Mouse (Mus musculus) MEL (cell line): Measurements from ENCODE around the gene Vmn1r1. TPM values are rescaled to one million over a fixed set of nuclear protein-coding genes. Genes with fewer than 3 reads are reported as not detected.
"Not testable (repeated sequence)": the region's sequence is repeated elsewhere in the genome, so short reads cannot be mapped to it uniquely, and the experiment has no call there.

Experiments used
- DNase-seq: peaks from one replicate; pipeline ENCODE4 v3.0.0; 2011; ENCODE audit warnings: low read depth, low spot score
- H3K27ac ChIP-seq: 2 replicates; pipeline ENCODE4 v1.5.1; 2012; ENCODE audit warnings: low read depth, mild to moderate bottlenecking, control low read depth, low read length, moderate library complexity; ENCODE audit not compliant: control insufficient read depth
- H3K27me3 ChIP-seq, 2 experiments: fragments of 150-350 bp in 1 of 2; sonication (generic) in 1 of 2; 2 replicates each; pipeline ENCODE4 v1.6.1; 2012; ENCODE audit warnings: low read length in 2 of 2, mild to moderate bottlenecking in 2 of 2, improper control_type of control experiment in 1 of 2, moderate library complexity in 1 of 2; ENCODE audit not compliant: insufficient read depth in 2 of 2, control insufficient read depth in 1 of 2
- H3K36me3 ChIP-seq, 2 experiments: 2 replicates each; pipeline ENCODE4 v1.6.1; 2012 to 2014; ENCODE audit warnings: low read length in 2 of 2, improper control_type of control experiment in 1 of 2, inconsistent platforms in 1 of 2, mild to moderate bottlenecking in 1 of 2; ENCODE audit not compliant: insufficient read depth in 2 of 2, control insufficient read depth in 1 of 2
- H3K4me1 ChIP-seq, 2 experiments: fragments of 150-350 bp in 1 of 2; sonication (generic) in 1 of 2; 2 replicates each; pipeline ENCODE4 v1.6.1; 2012; ENCODE audit warnings: low read length in 2 of 2, improper control_type of control experiment in 1 of 2, mild to moderate bottlenecking in 1 of 2; ENCODE audit not compliant: insufficient read depth in 2 of 2, control insufficient read depth in 1 of 2
- H3K4me3 ChIP-seq, 2 experiments: fragments of 150-350 bp in 1 of 2; sonication (generic) in 1 of 2; 2 replicates each; pipeline ENCODE4 v1.5.1; 2012; ENCODE audit warnings: low read depth in 2 of 2, low read length in 2 of 2, mild to moderate bottlenecking in 2 of 2, moderate library complexity in 2 of 2, control low read depth in 1 of 2, improper control_type of control experiment in 1 of 2; ENCODE audit not compliant: control insufficient read depth in 1 of 2, insufficient read depth in 1 of 2
- H3K79me2 ChIP-seq: 2 replicates; pipeline ENCODE4 v1.6.1; 2012; ENCODE audit warnings: mild to moderate bottlenecking, low read length, moderate library complexity; ENCODE audit not compliant: control insufficient read depth, poor library complexity, insufficient read depth
- H3K9ac ChIP-seq: 2 replicates; pipeline ENCODE4 v1.6.1; 2012; ENCODE audit warnings: low read depth, mild to moderate bottlenecking, control low read depth, low read length, moderate library complexity; ENCODE audit not compliant: control insufficient read depth, poor library complexity, severe bottlenecking
- H3K9me3 ChIP-seq: fragments of 150-350 bp; sonication (generic); replicated peaks from 2 replicates; pipeline ENCODE4 v1.6.1; 2012; ENCODE audit warnings: mild to moderate bottlenecking, low read length, improper control_type of control experiment, moderate library complexity; ENCODE audit not compliant: insufficient read depth
- CHD1 ChIP-seq: IDR thresholded peaks from 2 replicates; pipeline ENCODE4 v1.6.1; 2012; ENCODE audit warnings: low read depth, mild to moderate bottlenecking, inconsistent platforms, low read length, improper control_type of control experiment
- SMC3 ChIP-seq: IDR thresholded peaks from 2 replicates; pipeline ENCODE4 v1.6.1; 2011; ENCODE audit warnings: low read depth, low read length, improper control_type of control experiment
- UBTF ChIP-seq: IDR thresholded peaks from 2 replicates; pipeline ENCODE4 v1.6.1; 2012; ENCODE audit warnings: low read depth, mild to moderate bottlenecking, inconsistent platforms, low read length, improper control_type of control experiment, moderate library complexity, borderline replicate concordance; ENCODE audit not compliant: insufficient read depth
- USF1 ChIP-seq: IDR thresholded peaks from 2 replicates; pipeline ENCODE4 v1.6.1; 2014; ENCODE audit warnings: low read depth, mild to moderate bottlenecking, inconsistent platforms, low read length, improper control_type of control experiment, moderate library complexity
- ZNF384 ChIP-seq: IDR thresholded peaks from 2 replicates; pipeline ENCODE4 v1.6.1; 2012; ENCODE audit warnings: low read depth, mild to moderate bottlenecking, inconsistent platforms, low read length, improper control_type of control experiment
- polyA plus RNA-seq, 2 experiments: library from polyadenylated mRNA; stranded (reverse) in 1 of 2; unstranded in 1 of 2; fragments of >175 nt in 1 of 2; fragments of >200 nt in 1 of 2; gene quantifications; 2 replicates each; pipeline versions ENCODE4 v1.2.1 to v1.2.4; 2012; ENCODE audit warnings: low replicate concordance in 2 of 2, low read depth in 1 of 2; ENCODE audit not compliant: insufficient read length in 2 of 2, insufficient read depth in 1 of 2, missing spikeins in 1 of 2
- total RNA-seq: library from RNA; depleted of rRNA; stranded (reverse); fragments of 300-350 nt; gene quantifications from 2 replicates; pipeline ENCODE4 v1.2.3, GENCODE M21; 2012

The Vmn1r1 gene
- total and polyA plus RNA-seq, 3 experiments, result 0.07 TPM; not detected in 2

GRCm38 (mm10) chr1:182181456-182182305 lies 17.4 kb upstream of the Vmn1r1 start:
- Histone ChIP-seq H3K4me1 (peaks cover 3% of the 10 kb centered on the region in 2 experiments; a peak in 1 of 4 replicates), H3K9ac (no peak overlapping the region), H3K79me2 (no peaks in the 10 kb centered on the region)
- no peak for TF ChIP-seq ZNF384
- TF ChIP-seq CHD1, result no peak
- TF ChIP-seq, all 39 proteins: peak for 0
- H3K27me3 ChIP-seq, result no peaks in the 10 kb centered on the region
- H3K4me3 ChIP-seq, result no peak overlapping the region
- peaks cover 0 to 2% of the 10 kb centered on the region in 2 experiments; a peak in 1 of 4 replicates for H3K36me3 ChIP-seq
- DNase-seq, result no peak
- H3K9me3 ChIP-seq, result no peaks in the 10 kb centered on the region
- no peak overlapping the region for H3K27ac ChIP-seq

GRCm38 (mm10) chr1:182176985-182177384 lies 12.7 kb upstream of the Vmn1r1 start:
- not testable (repeated sequence) for H3K4me3 ChIP-seq, H3K36me3 ChIP-seq, H3K9me3 ChIP-seq, H3K4me1 ChIP-seq, H3K9ac ChIP-seq, H3K79me2 ChIP-seq, H3K27ac ChIP-seq, H3K27me3 ChIP-seq, DNase-seq

DNA sequence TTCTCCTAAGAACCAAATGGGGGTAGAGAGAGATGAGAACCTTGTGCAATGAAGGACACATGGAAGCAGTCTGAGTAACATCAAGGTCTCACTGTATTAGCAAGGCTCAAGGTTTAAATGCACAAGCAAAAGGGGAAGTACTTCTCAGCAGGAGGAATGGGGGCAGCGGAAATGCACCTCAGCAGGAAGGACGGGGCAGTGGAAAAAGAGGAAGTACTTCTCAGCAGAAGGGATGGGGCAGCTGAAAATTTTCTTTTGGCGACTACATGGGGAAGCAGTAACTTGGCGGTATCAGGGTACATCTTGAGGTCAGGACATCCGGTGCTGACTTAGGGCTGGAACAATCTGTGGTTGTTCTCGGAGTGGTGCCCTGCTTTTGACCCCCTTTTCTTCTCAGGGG lies 5.9 kb upstream of the Vmn1r1 start:
- not testable (repeated sequence) for H3K9ac ChIP-seq, H3K27ac ChIP-seq, DNase-seq, H3K4me1 ChIP-seq, H3K27me3 ChIP-seq, H3K36me3 ChIP-seq, H3K9me3 ChIP-seq, H3K4me3 ChIP-seq, H3K79me2 ChIP-seq

DNA sequence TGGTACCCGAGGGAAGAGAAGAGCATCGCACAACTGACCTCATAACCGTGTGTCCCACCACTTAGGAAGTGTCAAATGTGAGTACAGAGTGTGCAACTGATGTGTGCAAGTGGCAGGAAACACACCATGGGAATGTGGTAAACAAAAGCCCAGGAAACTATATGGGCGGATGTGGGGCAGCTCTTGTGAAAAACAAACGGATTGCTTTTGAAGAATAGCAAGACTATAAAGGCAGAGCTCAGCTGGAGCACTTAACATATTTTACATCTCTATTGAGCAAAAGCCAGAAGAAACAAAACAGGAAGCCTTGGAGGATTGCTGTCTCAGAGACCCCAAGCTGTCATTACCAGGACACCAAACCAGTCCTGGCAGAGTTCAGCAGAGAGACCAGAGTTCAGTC lies 1.3 kb downstream of the Vmn1r1 start:
- no peak for DNase-seq
- no peaks in the 10 kb centered on the region for H3K27me3 ChIP-seq
- no peak overlapping the region for H3K4me3 ChIP-seq
- H3K36me3 ChIP-seq, result no peaks in the 10 kb centered on the region
- no peak overlapping the region for H3K27ac ChIP-seq
- H3K9ac ChIP-seq, result no peak overlapping the region
- no peaks in the 10 kb centered on the region for H3K79me2 ChIP-seq
- TF ChIP-seq UBTF (no peak), SMC3 (no peak), USF1 (no peak)
- no peaks in the 10 kb centered on the region for H3K9me3 ChIP-seq
- H3K4me1 ChIP-seq, result no peaks in the 10 kb centered on the region
